Mouse (Mus musculus) hindbrain, embryonic 15.5 days (tissue): ENCODE data around the gene Dennd2d. TPM values are rescaled to one million over a fixed set of nuclear protein-coding genes. Genes with fewer than 3 reads are reported as not detected.

Source experiments
- ATAC-seq: fragments of 200-750 bp; cut with Nextera tagmentation; 2 replicates; pipeline ENCODE4 v1.8.0; 2017; ENCODE audit warnings: low read depth, moderate number of reproducible peaks, moderate TSS enrichment; ENCODE audit not compliant: low FRiP score
- H3K27ac ChIP-seq: fragments of 300-500 bp; sonication (generic); replicated peaks from 2 replicates; pipeline ENCODE4 v1.5.1; 2015; ENCODE audit warnings: mild to moderate bottlenecking, inconsistent platforms
- H3K27me3 ChIP-seq: fragments of 300-500 bp; sonication (generic); 2 replicates; pipeline ENCODE4 v1.6.1; 2015; ENCODE audit warnings: control low read depth, inconsistent platforms
- H3K36me3 ChIP-seq: fragments of 300-500 bp; sonication (generic); 2 replicates; pipeline ENCODE4 v1.6.1; 2015; ENCODE audit warnings: control low read depth, inconsistent platforms
- H3K4me1 ChIP-seq: fragments of 300-500 bp; sonication (generic); replicated peaks from 2 replicates; pipeline ENCODE4 v1.6.1; 2015; ENCODE audit warnings: control low read depth, inconsistent platforms
- H3K4me2 ChIP-seq: fragments of 300-500 bp; sonication (generic); 2 replicates; pipeline ENCODE4 v1.6.1; 2015; ENCODE audit warnings: moderate library complexity, mild to moderate bottlenecking, inconsistent platforms
- H3K4me3 ChIP-seq: fragments of 300-500 bp; sonication (generic); 2 replicates; pipeline ENCODE4 v1.5.1; 2015; ENCODE audit warnings: mild to moderate bottlenecking, inconsistent platforms
- H3K9ac ChIP-seq: fragments of 300-500 bp; sonication (generic); 2 replicates; pipeline ENCODE4 v1.6.1; 2015; ENCODE audit warnings: inconsistent platforms
- H3K9me3 ChIP-seq: fragments of 300-500 bp; sonication (generic); 2 replicates; pipeline ENCODE4 v1.6.1; 2016; ENCODE audit warnings: control low read depth, inconsistent platforms
- WGBS: fragments of 180-500 bp; shearing (Covaris S2); methylation state at CpG from one replicate; pipeline ENCODE4 v1.1.7; 2015; 5-methylcytosine and 5-hydroxymethylcytosine counted together
- polyA plus RNA-seq: library from polyadenylated mRNA; unstranded; fragments of >200 nt; fragmentation: Nextera tagmentation; extraction: Ambion mirVana; gene quantifications from 2 replicates; pipeline ENCODE4 v1.2.1, GENCODE M21; 2015

Gene Dennd2d
- polyA plus RNA-seq, 1 experiment from 2014 or later: 0.57 TPM

- Histone ChIP-seq H3K4me3 (no peak overlapping the region), H3K27me3 (no peaks in the 10 kb centered on the region; the same call in 1 of the 2 replicates), H3K9me3 (no peaks in the 10 kb centered on the region), H3K4me2 (no peak overlapping the region), H3K4me1 (peaks cover 11% of the 10 kb centered on the region), H3K36me3 (no peaks in the 10 kb centered on the region), H3K9ac (no peak overlapping the region), H3K27ac (no peak overlapping the region)
- WGBS: 73% methylated on average over 4 of the region's 4 CpGs
- ATAC-seq: no peak
These were observed 1.7 kb downstream of the Dennd2d start for GRCm38 (mm10) chr3:106483796-106484405.

- ATAC-seq: no peak
These were observed 2.7 kb downstream of the Dennd2d start for GRCm38 (mm10) chr3:106484861-106485260.

GRCm38 (mm10) chr3:106485810-106486209 lies 3.6 kb downstream of the Dennd2d start:
- Histone ChIP-seq H3K36me3 (no peaks in the 10 kb centered on the region), H3K9ac (no peak overlapping the region)

More at GRCm38 (mm10) chr3:106484861-106485260, 2.7 kb downstream of the Dennd2d start:
- no peak overlapping the region for H3K4me2 ChIP-seq
- H3K9ac ChIP-seq: no peak overlapping the region
- H3K4me1 ChIP-seq: peaks cover 11% of the 10 kb centered on the region
- no peaks in the 10 kb centered on the region for H3K9me3 ChIP-seq
- WGBS: 96% methylated on average over 3 of the region's 3 CpGs
- H3K27me3 ChIP-seq: no peaks in the 10 kb centered on the region; the same call in 1 of the 2 replicates
- no peak overlapping the region for H3K4me3 ChIP-seq
- no peaks in the 10 kb centered on the region for H3K36me3 ChIP-seq
- no peak overlapping the region for H3K27ac ChIP-seq

GRCm38 (mm10) chr3:106487551-106487950 lies 5.3 kb downstream of the Dennd2d start:
- WGBS: 77% methylated on average over 2 of the region's 2 CpGs
- Histone ChIP-seq H3K9me3 (no peaks in the 10 kb centered on the region), H3K36me3 (no peaks in the 10 kb centered on the region), H3K4me1 (peaks cover 5% of the 10 kb centered on the region), H3K4me3 (no peak overlapping the region), H3K9ac (no peak overlapping the region), H3K27ac (no peak overlapping the region), H3K27me3 (no peaks in the 10 kb centered on the region), H3K4me2 (no peak overlapping the region)
- ATAC-seq: no peak

More at GRCm38 (mm10) chr3:106485810-106486209, 3.6 kb downstream of the Dennd2d start:
- no peak for ATAC-seq
- Histone ChIP-seq H3K4me1 (peaks cover 11% of the 10 kb centered on the region), H3K9me3 (no peaks in the 10 kb centered on the region), H3K4me2 (no peak overlapping the region), H3K27me3 (no peaks in the 10 kb centered on the region; the same call in 1 of the 2 replicates), H3K27ac (no peak overlapping the region), H3K4me3 (no peak overlapping the region)
- WGBS: 78% methylated on average over 5 of the region's 5 CpGs

- Histone ChIP-seq H3K4me1 (no peaks in the 10 kb centered on the region), H3K4me3 (no peak overlapping the region), H3K36me3 (no peaks in the 10 kb centered on the region), H3K4me2 (no peak overlapping the region), H3K27me3 (no peaks in the 10 kb centered on the region), H3K27ac (no peak overlapping the region), H3K9ac (no peak overlapping the region), H3K9me3 (no peaks in the 10 kb centered on the region)
- 94% methylated on average over 4 of the region's 4 CpGs for WGBS
- no peak for ATAC-seq
These were observed 8.0 kb downstream of the Dennd2d start for GRCm38 (mm10) chr3:106490239-106490638.

- 93% methylated on average over 1 of the region's 1 CpGs for WGBS
- no peak overlapping the region for H3K9ac ChIP-seq
- no peak for ATAC-seq
These were observed 10.5 kb downstream of the Dennd2d start for GRCm38 (mm10) chr3:106492723-106493122.

GRCm38 (mm10) chr3:106493202-106493601 lies 11.0 kb downstream of the Dennd2d start:
- H3K27ac ChIP-seq: no peak overlapping the region
- no peak overlapping the region for H3K9ac ChIP-seq
- no peaks in the 10 kb centered on the region for H3K27me3 ChIP-seq
- no peaks in the 10 kb centered on the region for H3K36me3 ChIP-seq
- ATAC-seq: no peak
- H3K9me3 ChIP-seq: no peaks in the 10 kb centered on the region
- 90% methylated on average over 8 of the region's 8 CpGs for WGBS
- H3K4me2 ChIP-seq: no peak overlapping the region
- H3K4me3 ChIP-seq: no peak overlapping the region
- no peaks in the 10 kb centered on the region for H3K4me1 ChIP-seq

More at GRCm38 (mm10) chr3:106492723-106493122, 10.5 kb downstream of the Dennd2d start:
- no peaks in the 10 kb centered on the region for H3K9me3 ChIP-seq
- no peaks in the 10 kb centered on the region for H3K36me3 ChIP-seq
- no peak overlapping the region for H3K4me2 ChIP-seq
- no peaks in the 10 kb centered on the region for H3K4me1 ChIP-seq
- H3K4me3 ChIP-seq: no peak overlapping the region
- H3K27ac ChIP-seq: no peak overlapping the region
- no peaks in the 10 kb centered on the region for H3K27me3 ChIP-seq

- ATAC-seq: no peak
- no peak overlapping the region for H3K4me3 ChIP-seq
- no peaks in the 10 kb centered on the region for H3K36me3 ChIP-seq
- 86% methylated on average over 3 of the region's 3 CpGs for WGBS
- H3K4me2 ChIP-seq: no peak overlapping the region
- no peaks in the 10 kb centered on the region for H3K9me3 ChIP-seq
- no peak overlapping the region for H3K9ac ChIP-seq
- no peaks in the 10 kb centered on the region for H3K4me1 ChIP-seq
- no peaks in the 10 kb centered on the region for H3K27me3 ChIP-seq
- H3K27ac ChIP-seq: no peak overlapping the region
These were observed 11.7 kb downstream of the Dennd2d start for GRCm38 (mm10) chr3:106493882-106494281.

GRCm38 (mm10) chr3:106494417-106494950 lies 12.3 kb downstream of the Dennd2d start:
- 70% methylated on average over 1 of the region's 1 CpGs for WGBS
- Histone ChIP-seq H3K4me2 (no peak overlapping the region), H3K4me3 (no peak overlapping the region), H3K27ac (no peak overlapping the region), H3K9me3 (no peaks in the 10 kb centered on the region), H3K36me3 (no peaks in the 10 kb centered on the region), H3K9ac (no peak overlapping the region), H3K27me3 (no peaks in the 10 kb centered on the region), H3K4me1 (no peaks in the 10 kb centered on the region)
- ATAC-seq: no peak

GRCm38 (mm10) chr3:106495346-106496044 lies 13.3 kb downstream of the Dennd2d start:
- no peaks in the 10 kb centered on the region for H3K4me1 ChIP-seq
- no peak overlapping the region for H3K9ac ChIP-seq
- no peak overlapping the region for H3K4me2 ChIP-seq
- WGBS: 95% methylated on average over 1 of the region's 1 CpGs
- H3K36me3 ChIP-seq: no peaks in the 10 kb centered on the region
- no peaks in the 10 kb centered on the region for H3K9me3 ChIP-seq
- H3K4me3 ChIP-seq: no peak overlapping the region
- H3K27ac ChIP-seq: no peak overlapping the region
- no peaks in the 10 kb centered on the region for H3K27me3 ChIP-seq
- no peak for ATAC-seq

GRCm38 (mm10) chr3:106496045-106496721 lies 14.0 kb downstream of the Dennd2d start:
- 71% methylated on average over 4 of the region's 4 CpGs for WGBS
- ATAC-seq: no peak

GRCm38 (mm10) chr3:106496996-106497395 lies 14.8 kb downstream of the Dennd2d start:
- no peak for ATAC-seq
- Histone ChIP-seq H3K36me3 (no peaks in the 10 kb centered on the region; the same call in 1 of the 2 replicates), H3K4me1 (no peaks in the 10 kb centered on the region), H3K4me3 (no peak overlapping the region), H3K9me3 (no peaks in the 10 kb centered on the region), H3K27me3 (no peaks in the 10 kb centered on the region), H3K27ac (no peak overlapping the region), H3K4me2 (no peak overlapping the region), H3K9ac (no peak overlapping the region)
- 77% methylated on average over 3 of the region's 3 CpGs for WGBS

More at GRCm38 (mm10) chr3:106496045-106496721, 14.0 kb downstream of the Dennd2d start:
- H3K27me3 ChIP-seq: no peaks in the 10 kb centered on the region
- H3K4me1 ChIP-seq: no peaks in the 10 kb centered on the region
- no peak overlapping the region for H3K9ac ChIP-seq
- H3K27ac ChIP-seq: no peak overlapping the region
- H3K4me2 ChIP-seq: no peak overlapping the region
- no peaks in the 10 kb centered on the region for H3K9me3 ChIP-seq
- no peak overlapping the region for H3K4me3 ChIP-seq
- no peaks in the 10 kb centered on the region; the same call in 1 of the 2 replicates for H3K36me3 ChIP-seq
